Mouse (Mus musculus) heart, adult 2 months (tissue): ENCODE data around the gene Gk5. TPM values are rescaled to one million over a fixed set of nuclear protein-coding genes. Genes with fewer than 3 reads are reported as not detected.
"Not testable (repeated sequence)": the region's sequence is repeated elsewhere in the genome, so short reads cannot be mapped to it uniquely, and the experiment has no call there.

ENCODE experiments used
- DNase-seq, 2 experiments: peaks; one replicate each; pipeline ENCODE4 v3.0.0; 2021
- H3K27ac ChIP-seq: fragments of 200-600 bp; 2 replicates; pipeline ENCODE4 v1.8.1; 2022
- H3K27me3 ChIP-seq: fragments of 200-500 bp; 2 replicates; pipeline ENCODE4 v1.6.1; 2012; ENCODE audit warnings: mild to moderate bottlenecking, low read length, inconsistent platforms, mixed read lengths; ENCODE audit not compliant: control insufficient read depth, insufficient read depth
- H3K36me3 ChIP-seq: fragments of 200-500 bp; 2 replicates; pipeline ENCODE4 v1.6.1; 2012; ENCODE audit warnings: low read length, inconsistent platforms; ENCODE audit not compliant: control insufficient read depth, insufficient read depth
- H3K4me1 ChIP-seq: fragments of 200-500 bp; 2 replicates; pipeline ENCODE4 v1.6.1; 2011; ENCODE audit warnings: low read length; ENCODE audit not compliant: control insufficient read depth, insufficient read depth
- H3K4me3 ChIP-seq: fragments of 200-600 bp; 2 replicates; pipeline ENCODE4 v1.8.1; 2022
- H3K79me2 ChIP-seq: fragments of 200-500 bp; replicated peaks from 2 replicates; pipeline ENCODE4 v1.6.1; 2012; ENCODE audit warnings: mild to moderate bottlenecking, inconsistent platforms, low read length, moderate library complexity, mixed read lengths; ENCODE audit not compliant: control insufficient read depth, insufficient read depth
- H3K9ac ChIP-seq: fragments of 200-500 bp; 2 replicates; pipeline ENCODE4 v1.6.1; 2012; ENCODE audit warnings: low read depth, mild to moderate bottlenecking, control low read depth, inconsistent platforms, low read length, mixed read lengths
- CTCF ChIP-seq: fragments of 200-600 bp; IDR thresholded peaks from 2 replicates; pipeline ENCODE4 v1.8.1; 2022; ENCODE audit warnings: antibody characterized with exemption, mild to moderate bottlenecking, moderate library complexity
- EP300 ChIP-seq: fragments of 200-500 bp; IDR thresholded peaks from 2 replicates; pipeline ENCODE4 v1.6.1; 2011; ENCODE audit warnings: low read depth, low read length, control low read depth; ENCODE audit not compliant: insufficient read depth
- POLR2A ChIP-seq: fragments of 200-500 bp; IDR thresholded peaks from 2 replicates; pipeline ENCODE4 v1.6.1; 2011; ENCODE audit warnings: mild to moderate bottlenecking, low read depth, low read length, control low read depth; ENCODE audit not compliant: insufficient read depth
- WGBS: fragments of 180-500 bp; shearing (Covaris S2); methylation state at CpG from one replicate; pipeline ENCODE4 v1.1.7; 2018; 5-methylcytosine and 5-hydroxymethylcytosine counted together
- intact Hi-C: fragments of 180-260 bp; cut with DNase I; formaldehyde crosslinking; loops from one replicate; pipeline ENCODE4 v1.15.1; 2025
- long read RNA-seq: library from polyadenylated mRNA; stranded (forward); transcript quantifications from one replicate; pipeline ENCODE4 v2.0.0, GENCODE M21; 2021
- polyA plus RNA-seq: library from polyadenylated mRNA; depleted of rRNA; stranded (reverse); fragments of >200 nt; gene quantifications from 2 replicates; pipeline ENCODE4 v1.2.3, GENCODE M21; 2012; rRNA removed
- total RNA-seq, 2 experiments: library from RNA; stranded (reverse); gene quantifications; 2 replicates each; pipeline ENCODE4 v1.2.3; 2021

The Gk5 gene
- total RNA-seq, result 1 to 10 TPM; 2.7 to 3.1 TPM
- polyA plus RNA-seq, result 2.0 and 3.4 TPM in 2 replicates
- long read RNA-seq, partial matches to known transcripts, result 0 of 2 reads
- long read RNA-seq, other reads (novel, unspliced or antisense), result 0 of 2 reads

DNA sequence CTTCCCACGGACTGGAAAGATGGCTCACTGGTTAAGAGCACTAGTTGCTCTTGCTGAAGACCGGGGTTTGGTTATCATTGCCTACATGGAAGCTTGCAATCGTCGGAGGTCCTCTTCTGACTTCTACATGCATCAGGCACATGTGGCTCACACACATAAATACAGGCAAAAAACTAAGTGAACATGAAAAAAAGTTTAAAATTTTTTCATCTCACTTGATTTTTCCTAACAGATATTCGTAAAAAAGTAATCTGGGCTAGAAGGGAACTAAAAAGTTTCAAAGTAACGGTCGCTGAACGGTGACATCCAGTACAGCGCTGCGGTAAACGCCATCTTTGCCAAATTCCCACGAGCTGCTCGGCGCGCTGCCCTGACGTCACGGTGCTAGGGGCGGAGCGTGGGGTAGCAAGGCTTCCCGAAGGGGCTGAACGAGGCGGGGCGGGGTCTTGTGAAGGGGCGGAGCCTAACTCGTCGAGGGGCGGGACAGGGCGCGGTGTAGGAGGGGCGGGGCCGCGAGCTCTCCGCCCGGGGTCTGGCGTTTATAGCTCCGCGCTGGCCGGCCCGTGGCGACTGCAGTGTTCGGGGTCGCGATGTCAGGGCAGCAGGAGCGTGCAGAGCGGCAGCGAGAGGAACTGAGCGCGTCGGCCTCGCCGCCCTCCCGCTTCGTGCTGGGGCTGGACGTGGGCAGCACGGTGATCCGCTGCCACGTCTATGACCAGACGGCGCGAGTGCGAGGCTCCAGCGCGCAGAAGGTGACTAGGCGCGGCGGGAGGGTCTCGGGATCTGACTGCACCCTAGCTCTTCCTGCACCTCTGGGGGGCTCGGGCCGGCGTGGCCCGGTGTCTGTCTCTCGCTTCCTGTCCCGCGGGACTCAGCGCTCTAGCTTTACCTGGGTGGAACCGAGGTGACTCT is at the start of gene Gk5:
Gene Gk5, plus strand, starts transcription at position 502 of the 912 bp plus-strand sequence.
- H3K27ac ChIP-seq, result peak within 1 kb of the TSS; percentile 80
- H3K9ac ChIP-seq, result peak within 1 kb of the TSS; percentile 95
- 1% methylated on average over 76 of the region's 76 CpGs for WGBS
- no peaks in the 10 kb centered on the region for H3K4me1 ChIP-seq
- H3K36me3 ChIP-seq, result no peaks in the 10 kb centered on the region
- TF ChIP-seq EP300 (peak; percentile 65; the same call in 1 of the 2 replicates), POLR2A (peak; percentile 85), CTCF (no peak)
- no peaks in the 10 kb centered on the region for H3K27me3 ChIP-seq
- H3K79me2 ChIP-seq, result no peaks in the 10 kb centered on the region; the same call in 1 of the 2 replicates
- intact Hi-C loops, result loop anchor here (5.0 kb wide), 1 partner anchor 167 kb away; the partner anchor contains the start of gene Xrn1
- peak within 1 kb of the TSS; percentile 66 for H3K4me3 ChIP-seq
- DNase-seq, result peak; percentile 96 to 99

- DNase-seq, result no peak
- intact Hi-C loops, result no loop called here
- Histone ChIP-seq H3K27me3 (no peaks in the 10 kb centered on the region), H3K36me3 (no peaks in the 10 kb centered on the region), H3K4me3 (no peak overlapping the region), H3K9ac (no peak overlapping the region), H3K27ac (no peak overlapping the region), H3K4me1 (no peaks in the 10 kb centered on the region), H3K79me2 (no peaks in the 10 kb centered on the region)
- no peak for TF ChIP-seq CTCF
- TF ChIP-seq EP300, result no peak
- TF ChIP-seq POLR2A, result no peak
- WGBS, result 85% methylated on average over 13 of the region's 13 CpGs
Observed at GRCm38 (mm10) chr9:96078752-96079315, 40.3 kb upstream of the Gk5 start.

GRCm38 (mm10) chr9:96085293-96085692 is 33.9 kb upstream of the Gk5 start:
- no peak overlapping the region for H3K9ac ChIP-seq
- intact Hi-C loops, result no loop called here
- H3K4me1 ChIP-seq, result no peaks in the 10 kb centered on the region
- no peak overlapping the region for H3K27ac ChIP-seq
- H3K27me3 ChIP-seq, result no peaks in the 10 kb centered on the region
- 91% methylated on average over 6 of the region's 6 CpGs for WGBS
- no peak overlapping the region for H3K4me3 ChIP-seq
- no peaks in the 10 kb centered on the region for H3K79me2 ChIP-seq
- TF ChIP-seq POLR2A (no peak), CTCF (no peak), EP300 (no peak)
- H3K36me3 ChIP-seq, result no peaks in the 10 kb centered on the region
- no peak for DNase-seq

- Histone ChIP-seq H3K27ac (no peak overlapping the region), H3K79me2 (no peaks in the 10 kb centered on the region), H3K9ac (no peak overlapping the region), H3K36me3 (no peaks in the 10 kb centered on the region), H3K27me3 (no peaks in the 10 kb centered on the region), H3K4me1 (no peaks in the 10 kb centered on the region), H3K4me3 (no peak overlapping the region)
- 86% methylated on average over 2 of the region's 2 CpGs for WGBS
- TF ChIP-seq POLR2A (no peak), CTCF (no peak), EP300 (no peak)
- intact Hi-C loops, result no loop called here
- DNase-seq, result no peak
Observed at GRCm38 (mm10) chr9:96087671-96088070, 31.5 kb upstream of the Gk5 start.

DNA sequence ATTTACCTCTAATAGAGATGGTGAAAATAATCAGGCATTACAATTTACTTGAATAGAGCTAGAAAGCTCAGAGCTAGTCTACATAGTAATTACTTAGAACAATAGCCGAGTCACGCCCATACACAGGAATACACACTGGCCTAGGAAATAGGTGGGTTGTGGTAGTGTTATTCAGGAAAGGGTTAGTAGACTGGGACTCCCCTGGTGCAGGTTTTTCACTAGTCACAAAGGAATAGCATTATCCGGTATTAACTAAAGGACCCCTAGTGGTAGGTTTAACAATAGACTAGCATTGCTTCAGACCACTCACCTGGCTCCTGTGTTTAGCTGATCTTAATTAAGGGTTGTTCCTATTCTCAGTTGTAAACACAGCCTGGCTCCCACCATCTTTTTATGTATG is 30.7 kb upstream of the Gk5 start:
- intact Hi-C loops, H3K9ac ChIP-seq, H3K27ac ChIP-seq, DNase-seq, H3K4me3 ChIP-seq, H3K4me1 ChIP-seq, H3K36me3 ChIP-seq, H3K27me3 ChIP-seq, H3K79me2 ChIP-seq: not testable (repeated sequence)
- TF ChIP-seq CTCF, result peak; percentile 18
- 86% methylated on average over 3 of the region's 3 CpGs for WGBS

- 87% methylated on average over 10 of the region's 10 CpGs for WGBS
- H3K4me3 ChIP-seq, DNase-seq, H3K79me2 ChIP-seq, H3K4me1 ChIP-seq, intact Hi-C loops, H3K9ac ChIP-seq, H3K36me3 ChIP-seq, H3K27me3 ChIP-seq, H3K27ac ChIP-seq: not testable (repeated sequence)
Observed at GRCm38 (mm10) chr9:96092637-96093036, 26.5 kb upstream of the Gk5 start.
